Mouse (Mus musculus) forebrain, embryonic 10.5 days (tissue): Measurements from ENCODE around the gene Babam2. TPM values are rescaled to one million over a fixed set of nuclear protein-coding genes. Genes with fewer than 3 reads are reported as not detected.

ENCODE experiments used
- DNase-seq: peaks from one replicate; pipeline ENCODE4 v3.0.0-alpha.2; 2017; ENCODE audit warnings: low spot score; ENCODE audit errors: extremely low spot score
- H3K27ac ChIP-seq: fragments of 300-500 bp; sonication (generic); 2 replicates; pipeline ENCODE4 v1.5.1; 2016; ENCODE audit warnings: mild to moderate bottlenecking
- H3K27me3 ChIP-seq: fragments of 300-500 bp; sonication (generic); 2 replicates; pipeline ENCODE4 v1.6.1; 2016; ENCODE audit warnings: mild to moderate bottlenecking; ENCODE audit not compliant: poor library complexity, severe bottlenecking
- H3K36me3 ChIP-seq: fragments of 300-500 bp; sonication (generic); replicated peaks from 2 replicates; pipeline ENCODE4 v1.6.1; 2016; ENCODE audit warnings: mild to moderate bottlenecking, moderate library complexity
- H3K4me1 ChIP-seq: fragments of 300-500 bp; sonication (generic); 2 replicates; pipeline ENCODE4 v1.6.1; 2016
- H3K4me3 ChIP-seq: fragments of 300-500 bp; sonication (generic); 2 replicates; pipeline ENCODE4 v1.5.1; 2016; ENCODE audit warnings: mild to moderate bottlenecking, moderate library complexity
- H3K9me3 ChIP-seq: fragments of 300-500 bp; sonication (generic); 2 replicates; pipeline ENCODE4 v1.6.1; 2016; ENCODE audit warnings: mild to moderate bottlenecking, moderate library complexity
- WGBS: fragments of 180-500 bp; shearing (Covaris S2); methylation state at CpG from one replicate; pipeline ENCODE4 v1.1.7; 2016; 5-methylcytosine and 5-hydroxymethylcytosine counted together
- polyA plus RNA-seq: library from polyadenylated mRNA; unstranded; fragments of >200 nt; fragmentation: Nextera tagmentation; extraction: Ambion mirVana; gene quantifications from 2 replicates; pipeline ENCODE4 v1.2.1, GENCODE M21; 2016

The Babam2 gene
- polyA plus RNA-seq, 1 experiment from 2014 or later: 51.7 TPM

DNA sequence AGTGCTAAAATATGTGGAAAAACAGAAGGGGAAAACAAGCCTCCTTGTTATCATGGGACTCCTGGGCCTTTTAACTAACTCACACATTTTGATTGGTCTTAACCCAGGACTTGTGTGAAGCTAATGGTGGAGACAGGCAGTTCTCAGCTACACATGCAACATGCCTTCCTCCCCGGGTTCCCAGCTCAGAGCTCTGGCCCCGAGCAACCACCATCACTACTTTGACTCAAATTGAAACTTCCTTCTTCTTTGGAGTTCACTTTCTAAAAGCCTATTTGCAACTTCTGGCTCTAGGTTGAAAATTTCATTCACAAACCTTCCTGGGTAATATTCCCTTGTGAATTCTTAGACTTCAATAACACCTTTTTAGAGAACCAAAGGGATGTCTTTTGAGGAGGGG is 315.6 kb downstream of the Babam2 start:
- WGBS: 83% methylated on average over 2 of the region's 2 CpGs
- Histone ChIP-seq H3K27me3 (no peaks in the 10 kb centered on the region), H3K4me1 (no peaks in the 10 kb centered on the region), H3K4me3 (no peak overlapping the region), H3K36me3 (no peaks in the 10 kb centered on the region), H3K9me3 (no peaks in the 10 kb centered on the region), H3K27ac (no peak overlapping the region)
- DNase-seq: no peak

DNA sequence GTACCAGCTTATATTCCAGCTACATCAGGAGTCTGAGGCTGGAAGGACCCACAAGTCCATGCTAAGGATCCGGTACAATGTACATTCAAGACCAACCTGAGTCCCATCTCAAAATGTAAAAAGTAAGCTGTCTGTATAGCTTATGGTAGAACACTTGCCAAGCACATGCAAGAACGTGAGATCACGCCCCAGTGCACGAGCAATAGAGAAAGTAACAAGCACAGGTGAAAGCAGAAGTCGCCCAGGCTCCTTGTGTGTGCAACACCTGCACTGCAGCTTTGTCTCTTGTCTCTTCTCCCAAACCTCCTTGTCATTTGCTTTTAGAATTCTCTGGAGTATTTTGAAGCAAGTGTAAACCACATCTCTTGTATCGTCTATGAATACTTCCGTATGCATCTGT is 317.3 kb downstream of the Babam2 start:
- 91% methylated on average over 7 of the region's 7 CpGs for WGBS

GRCm38 (mm10) chr5:32015949-32016478 is 318.5 kb downstream of the Babam2 start:
- Histone ChIP-seq H3K27me3 (no peaks in the 10 kb centered on the region), H3K4me1 (no peaks in the 10 kb centered on the region), H3K4me3 (no peak overlapping the region), H3K9me3 (no peaks in the 10 kb centered on the region), H3K36me3 (no peaks in the 10 kb centered on the region), H3K27ac (no peak overlapping the region)
- 90% methylated on average over 9 of the region's 9 CpGs for WGBS
- DNase-seq: no peak

More for the DNA sequence above, 317.3 kb downstream of the Babam2 start:
- Histone ChIP-seq H3K4me1 (no peaks in the 10 kb centered on the region), H3K9me3 (no peaks in the 10 kb centered on the region), H3K27ac (no peak overlapping the region), H3K27me3 (no peaks in the 10 kb centered on the region), H3K36me3 (no peaks in the 10 kb centered on the region), H3K4me3 (no peak overlapping the region)
- no peak for DNase-seq

DNA sequence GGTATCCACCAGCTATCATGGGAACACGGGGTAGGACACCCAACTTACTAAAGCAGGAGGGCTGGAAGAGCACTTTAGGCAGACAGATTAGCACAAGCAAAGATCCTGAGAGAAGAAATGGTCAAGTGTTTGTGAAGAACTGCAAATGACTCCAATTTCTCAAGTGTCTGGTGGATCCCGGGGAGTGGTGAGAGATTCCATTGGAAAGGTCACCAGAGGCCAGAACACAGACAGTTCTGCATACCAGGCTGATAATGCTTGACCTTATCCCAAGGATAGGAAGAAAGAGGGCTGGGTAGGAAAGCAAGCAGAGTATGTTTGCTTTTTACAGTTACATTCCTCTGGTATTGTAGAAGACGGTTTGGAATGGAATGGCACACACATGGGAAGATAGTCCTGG is 320.2 kb downstream of the Babam2 start:
- 79% methylated on average over 3 of the region's 3 CpGs for WGBS
- no peak overlapping the region for H3K27ac ChIP-seq
- H3K9me3 ChIP-seq: no peaks in the 10 kb centered on the region
- H3K27me3 ChIP-seq: no peaks in the 10 kb centered on the region
- H3K4me3 ChIP-seq: no peak overlapping the region
- H3K4me1 ChIP-seq: no peaks in the 10 kb centered on the region
- no peaks in the 10 kb centered on the region for H3K36me3 ChIP-seq
- no peak for DNase-seq

DNA sequence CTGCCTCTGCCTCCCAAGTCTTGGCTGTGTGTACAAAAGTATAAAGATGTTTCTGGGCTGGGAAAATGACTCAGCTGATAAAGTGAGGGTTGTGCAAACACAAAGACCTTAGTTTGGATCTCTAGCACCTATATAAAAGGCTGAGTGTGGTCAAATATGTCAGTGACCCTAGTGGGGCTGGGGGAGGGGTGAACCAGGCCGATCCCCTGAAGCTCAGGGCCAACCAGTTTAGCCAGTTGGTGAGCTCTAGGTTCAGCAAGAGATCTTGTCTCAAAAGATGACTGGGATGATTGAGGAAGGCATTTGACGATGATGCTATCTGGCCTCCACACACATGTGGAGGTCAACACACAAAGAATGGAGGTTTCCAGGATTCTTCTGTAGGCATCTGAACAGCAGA is 320.8 kb downstream of the Babam2 start:
- DNase-seq: no peak
- H3K9me3 ChIP-seq: no peaks in the 10 kb centered on the region
- 90% methylated on average over 2 of the region's 2 CpGs for WGBS
- no peaks in the 10 kb centered on the region for H3K27me3 ChIP-seq
- no peaks in the 10 kb centered on the region for H3K36me3 ChIP-seq
- no peak overlapping the region for H3K27ac ChIP-seq
- H3K4me3 ChIP-seq: no peak overlapping the region
- H3K4me1 ChIP-seq: no peaks in the 10 kb centered on the region

DNA sequence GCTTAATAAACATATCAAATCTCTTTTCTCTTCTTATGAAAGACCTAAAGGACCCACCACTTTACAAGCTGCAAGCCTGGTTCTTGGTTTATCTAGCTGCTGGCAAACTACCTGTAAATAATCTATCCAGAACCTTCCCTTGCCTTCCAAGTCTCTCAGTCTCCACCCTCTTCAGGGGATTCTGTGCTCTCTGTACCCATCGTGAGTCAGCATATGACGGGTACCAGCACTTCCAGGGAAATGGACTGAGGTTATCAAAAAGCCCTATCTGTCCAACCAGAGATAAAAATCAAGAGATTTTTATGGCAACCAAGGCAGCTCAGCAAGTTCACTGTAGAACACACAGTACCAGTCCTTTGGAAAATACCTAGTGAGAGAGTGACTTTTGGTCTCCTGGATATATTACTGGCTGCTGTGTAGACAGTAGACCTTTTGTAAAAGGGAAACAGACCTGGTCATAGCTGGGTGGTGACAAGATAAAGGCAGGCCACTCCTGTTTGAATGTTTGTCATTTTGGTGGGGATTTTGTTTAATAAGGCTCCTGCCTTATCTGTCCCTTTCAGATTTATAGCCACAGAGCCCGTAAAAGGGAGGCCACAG is 332.4 kb downstream of the Babam2 start:
- H3K36me3 ChIP-seq: no peaks in the 10 kb centered on the region
- no peak overlapping the region for H3K4me3 ChIP-seq
- no peaks in the 10 kb centered on the region for H3K9me3 ChIP-seq
- H3K27me3 ChIP-seq: no peaks in the 10 kb centered on the region
- peaks cover 13% of the 10 kb centered on the region for H3K4me1 ChIP-seq
- DNase-seq: no peak
- WGBS: 93% methylated on average over 3 of the region's 3 CpGs
- no peak overlapping the region for H3K27ac ChIP-seq

DNA sequence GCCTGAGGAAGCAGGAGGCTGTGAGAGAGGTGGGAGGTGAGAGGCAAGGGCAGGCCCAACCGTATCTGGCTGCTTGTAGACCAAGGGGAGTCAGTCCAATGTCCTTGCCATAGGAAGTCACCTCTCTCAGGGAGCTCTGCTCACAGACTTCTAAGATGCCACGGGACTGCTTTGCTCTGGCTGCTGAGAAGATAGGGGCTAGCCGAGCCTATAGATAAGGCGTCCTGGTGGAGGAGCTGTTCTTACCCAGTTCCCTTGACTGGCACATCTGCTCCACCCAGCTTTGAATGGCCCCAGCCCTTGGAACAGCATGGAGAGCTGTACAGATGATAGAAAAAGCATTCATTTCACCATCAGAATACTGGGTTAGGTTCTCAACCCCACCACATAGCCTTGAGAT is 335.7 kb downstream of the Babam2 start:
- H3K36me3 ChIP-seq: no peaks in the 10 kb centered on the region
- H3K4me1 ChIP-seq: peaks cover 13% of the 10 kb centered on the region
- no peaks in the 10 kb centered on the region for H3K27me3 ChIP-seq
- H3K27ac ChIP-seq: peak overlapping the region; percentile 20; the same call in 1 of the 2 replicates
- no peaks in the 10 kb centered on the region for H3K9me3 ChIP-seq
- no peak for DNase-seq
- H3K4me3 ChIP-seq: no peak overlapping the region
- WGBS: 75% methylated on average over 4 of the region's 4 CpGs

DNA sequence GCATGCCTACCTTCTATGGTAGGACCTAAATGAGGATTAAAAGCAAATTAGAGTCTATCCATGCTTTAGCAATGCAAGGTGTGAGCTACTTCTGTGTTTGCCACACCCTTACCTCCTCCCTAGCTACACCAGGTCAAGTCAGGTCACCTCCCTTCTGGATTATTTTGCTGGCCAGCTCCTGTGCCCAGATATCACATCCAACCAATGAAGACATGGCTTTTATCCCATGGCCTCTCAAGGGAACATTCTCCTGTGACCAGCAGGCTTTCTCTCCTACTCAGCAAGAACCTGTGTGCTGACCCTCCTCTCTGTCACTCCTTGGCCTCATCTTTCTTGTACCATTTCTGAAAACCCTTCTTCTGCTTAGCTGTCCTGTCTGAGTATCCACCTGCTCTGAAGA is 336.1 kb downstream of the Babam2 start:
- no peaks in the 10 kb centered on the region for H3K27me3 ChIP-seq
- H3K27ac ChIP-seq: no peak overlapping the region
- peaks cover 13% of the 10 kb centered on the region for H3K4me1 ChIP-seq
- no peak for DNase-seq
- H3K9me3 ChIP-seq: no peaks in the 10 kb centered on the region
- H3K4me3 ChIP-seq: no peak overlapping the region
- no peaks in the 10 kb centered on the region for H3K36me3 ChIP-seq

DNA sequence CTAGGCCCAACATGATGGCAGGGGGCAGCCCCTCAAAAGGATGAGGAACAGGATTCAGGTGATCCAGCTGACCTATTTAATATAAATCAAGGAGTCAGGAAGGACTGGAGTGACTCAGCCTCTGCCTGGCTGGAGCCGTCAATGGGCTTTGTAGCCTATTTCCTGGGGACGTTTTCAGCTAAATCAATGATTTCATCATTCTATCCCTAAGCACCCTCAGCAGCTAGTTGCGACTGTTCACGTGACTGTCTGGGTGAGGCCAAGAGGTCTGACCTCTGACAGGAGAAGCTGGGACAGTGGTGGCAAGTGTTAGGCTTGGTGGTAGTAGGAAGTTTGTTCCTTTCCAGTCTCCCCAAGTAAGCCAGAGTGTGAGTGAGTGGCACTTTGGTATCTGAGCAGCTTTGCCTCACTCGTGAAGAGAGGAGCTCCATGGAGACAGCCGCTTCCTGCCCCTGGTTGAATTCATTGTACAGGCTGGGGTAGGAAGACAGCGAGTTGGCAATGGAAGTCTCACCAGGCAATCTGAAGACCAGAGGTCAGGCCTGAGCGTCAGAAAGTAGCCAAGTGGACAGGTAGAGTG is 337.1 kb downstream of the Babam2 start:
- no peak for DNase-seq
- peaks cover 13% of the 10 kb centered on the region for H3K4me1 ChIP-seq
- no peak overlapping the region for H3K4me3 ChIP-seq
- H3K27me3 ChIP-seq: no peaks in the 10 kb centered on the region
- H3K9me3 ChIP-seq: no peaks in the 10 kb centered on the region
- H3K27ac ChIP-seq: no peak overlapping the region
- 91% methylated on average over 8 of the region's 8 CpGs for WGBS
- no peaks in the 10 kb centered on the region for H3K36me3 ChIP-seq

DNA sequence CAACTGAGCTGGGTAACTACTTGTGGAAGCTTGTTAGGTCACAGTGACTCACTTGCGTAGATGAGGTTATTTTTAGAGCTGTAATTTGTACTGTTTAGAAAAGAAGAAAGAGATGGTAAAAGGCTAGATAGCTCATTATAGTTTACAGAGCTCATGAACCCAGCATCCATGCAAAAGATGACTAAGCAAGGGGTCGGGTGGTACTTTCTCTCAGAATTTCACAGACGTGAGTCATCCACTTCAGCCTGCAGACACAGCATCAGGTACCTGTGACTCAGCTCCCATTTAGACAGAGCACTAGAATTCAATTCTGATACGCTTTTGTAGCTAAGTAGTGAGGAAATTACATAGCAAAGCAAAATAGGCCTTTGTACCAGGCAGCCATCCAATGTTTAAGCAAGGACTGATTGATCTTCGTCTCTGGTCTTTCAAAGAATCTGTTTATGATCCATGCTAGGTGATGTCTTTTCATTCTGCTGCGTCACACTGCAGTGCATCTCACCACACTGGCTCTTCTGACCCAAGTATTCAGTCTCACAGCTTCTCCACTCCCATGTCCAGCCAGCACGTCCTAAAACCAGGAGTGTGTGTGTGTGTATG is 338.3 kb downstream of the Babam2 start:
- Histone ChIP-seq H3K27ac (no peak overlapping the region), H3K4me1 (peaks cover 13% of the 10 kb centered on the region), H3K36me3 (no peaks in the 10 kb centered on the region), H3K9me3 (no peaks in the 10 kb centered on the region), H3K27me3 (no peaks in the 10 kb centered on the region), H3K4me3 (no peak overlapping the region)
- WGBS: 88% methylated on average over 7 of the region's 7 CpGs
- DNase-seq: no peak

GRCm38 (mm10) chr5:32036896-32037295 is 339.4 kb downstream of the Babam2 start:
- 88% methylated on average over 2 of the region's 2 CpGs for WGBS
- Histone ChIP-seq H3K36me3 (no peaks in the 10 kb centered on the region), H3K27ac (no peak overlapping the region), H3K4me1 (peaks cover 13% of the 10 kb centered on the region), H3K27me3 (no peaks in the 10 kb centered on the region), H3K9me3 (no peaks in the 10 kb centered on the region), H3K4me3 (no peak overlapping the region)
- no peak for DNase-seq

GRCm38 (mm10) chr5:32037546-32037945 is 340.1 kb downstream of the Babam2 start:
- Histone ChIP-seq H3K9me3 (no peaks in the 10 kb centered on the region), H3K36me3 (no peaks in the 10 kb centered on the region)
- WGBS: 95% methylated on average over 4 of the region's 4 CpGs

DNA sequence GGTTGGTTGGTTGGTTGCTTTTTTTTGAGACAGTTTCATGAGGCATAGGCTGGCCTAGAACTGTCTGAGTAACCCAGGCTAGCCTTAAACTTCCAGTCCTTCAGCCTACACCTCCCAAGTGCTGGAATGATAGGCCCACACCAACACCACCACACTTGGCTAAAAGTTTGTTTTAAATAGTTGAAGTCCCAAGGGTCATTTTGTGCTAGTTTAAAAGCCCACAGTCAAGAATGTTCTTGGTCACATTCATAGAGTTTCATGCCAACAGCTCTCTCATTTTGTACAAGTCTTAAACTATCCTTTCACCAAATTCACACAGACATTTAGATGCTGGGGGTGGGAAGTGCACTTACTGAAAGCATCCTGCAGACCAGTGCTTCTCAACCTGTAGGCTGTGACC is 341.5 kb downstream of the Babam2 start:
- Histone ChIP-seq H3K27ac (no peak overlapping the region), H3K4me3 (no peak overlapping the region), H3K4me1 (no peaks in the 10 kb centered on the region), H3K27me3 (no peaks in the 10 kb centered on the region), H3K9me3 (no peaks in the 10 kb centered on the region), H3K36me3 (no peaks in the 10 kb centered on the region)
- DNase-seq: no peak

More at GRCm38 (mm10) chr5:32037546-32037945, 340.1 kb downstream of the Babam2 start:
- Histone ChIP-seq H3K27ac (no peak overlapping the region), H3K4me1 (peaks cover 10% of the 10 kb centered on the region), H3K4me3 (no peak overlapping the region), H3K27me3 (no peaks in the 10 kb centered on the region)
- no peak for DNase-seq
